Comparison of ENCODE assay signal across 14 mouse cellular contexts in the genomic region with DNA sequence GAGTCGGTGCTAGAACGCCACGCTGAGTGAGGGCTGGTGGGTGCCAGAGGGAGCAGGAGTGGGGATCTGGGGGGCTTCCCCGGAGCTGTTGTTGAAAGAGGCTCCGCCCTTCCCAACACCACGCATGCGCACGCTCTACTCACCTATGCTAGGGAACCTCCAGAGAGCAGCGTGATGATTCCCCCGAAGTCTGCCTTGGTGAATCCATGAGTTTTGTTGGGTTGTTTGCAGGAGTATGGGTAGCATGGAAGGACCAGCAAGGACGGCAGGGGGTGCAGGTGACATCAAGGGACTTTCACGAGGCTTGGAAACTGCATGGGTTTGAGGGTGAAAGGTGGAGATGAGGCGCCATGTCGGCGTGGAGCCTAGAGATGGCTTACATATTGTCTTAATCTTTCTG. TPM values are rescaled to one million over a fixed set of nuclear protein-coding genes. Genes with fewer than 3 reads are reported as not detected.
DNase-seq lines count a peak whose midpoint lies in the region; ATAC-seq lines count a peak whose summit lies in the region.
"Had no signal": no experiment of that assay in that cellular context is flagged by ENCODE, and none has a peak within 500 bp of the region (broad histone marks: within the 10 kb centered on the region; RNA-seq: fewer than 3 reads in every experiment).

No protein-coding gene starts in this region.

- peaks cover 30% of the 10 kb centered on the region for H3K79me2 ChIP-seq in macrophage (ENCODE audit: inconsistent target)

- H3K27me3 ChIP-seq in forebrain, embryonic 13.5 days: 0 out of 2 replicates have a peak, but pooled peaks cover 3% of the 10 kb centered on the region
- H3K27me3 ChIP-seq: hindbrain, embryonic 12.5 days had no signal

- no peak overlapping the region for H3K9ac ChIP-seq in forebrain, embryonic 13.5 days
- H3K9ac ChIP-seq: hindbrain, embryonic 12.5 days had no signal

- H3K4me3 ChIP-seq in macrophage (ENCODE audit: inconsistent target): peak overlapping the region; percentile 1; the same call in 1 of the 2 replicates
- H3K4me3 ChIP-seq in forebrain, embryonic 13.5 days: no peak overlapping the region
- H3K4me3 ChIP-seq: hindbrain, embryonic 12.5 days; myocyte had no signal

- H3K36me3 ChIP-seq in macrophage (ENCODE audit: inconsistent target): peaks cover 24% of the 10 kb centered on the region; the same call in 1 of the 2 replicates
- peaks cover 44% of the 10 kb centered on the region for H3K36me3 ChIP-seq in forebrain, embryonic 13.5 days (ENCODE audit: poor library complexity, severe bottlenecking)

- ATAC-seq in forebrain, embryonic 13.5 days: no peak

- no peak overlapping the region for H3K27ac ChIP-seq in macrophage
- no peak overlapping the region for H3K27ac ChIP-seq in forebrain, embryonic 13.5 days
- H3K27ac ChIP-seq: hindbrain, embryonic 12.5 days had no signal

- WGBS in macrophage (ENCODE audit: missing documents): 64% methylated on average over 14 of the region's 15 CpGs
- 86% methylated on average over 15 of the region's 15 CpGs for WGBS in forebrain, embryonic 13.5 days

- peak; percentile 92 for DNase-seq in heart, adult 11 months
- DNase-seq in heart, adult 9 months (ENCODE audit: low spot score in 2 of 2): no peak
- DNase-seq in spleen, adult 18-20 months: peak; percentile 17 to 47
- no peak for DNase-seq in spleen, adult 12 weeks (ENCODE audit: low spot score)
- DNase-seq in gastrocnemius, postnatal 4 days (ENCODE audit: low spot score in 2 of 2): no peak
- DNase-seq in cerebellum, adult 11-12 months: no peak
- DNase-seq: adrenal gland, adult 2 months; cerebellum, postnatal 25 days; right cerebral cortex, postnatal 25 days had no signal

- peaks cover 20% of the 10 kb centered on the region for H3K4me1 ChIP-seq in forebrain, embryonic 13.5 days

- H3K4me2 ChIP-seq in forebrain, embryonic 13.5 days: no peak overlapping the region
- H3K4me2 ChIP-seq: hindbrain, embryonic 12.5 days had no signal

- H3K9me3 ChIP-seq in forebrain, embryonic 13.5 days (replicated peaks): no peaks in the 10 kb centered on the region
- H3K9me3 ChIP-seq: hindbrain, embryonic 12.5 days had no signal

RNA-seq across cellular contexts. Expression of a gene that starts 3.2 kb away (rescaled TPM):
- 100 to 1,000 TPM in 1 of 26 experiments, 10 to 100 TPM in 25; 33.1 to 100 (median 57.5) TPM for total RNA-seq in macrophage (2018; cell fraction: chromatin; rRNA removed)
- 10 to 100 TPM; 11.1 to 35.6 (median 22.8) TPM for total RNA-seq in macrophage (2018; cell fraction: cytosol; rRNA removed)
- 10 to 100 TPM in 25 of 26 experiments, 1 to 10 TPM in 1; 8.2 to 51.2 (median 25.7) TPM for total RNA-seq in macrophage (2018; cell fraction: nucleus; rRNA removed)
- polyA plus RNA-seq in macrophage (2018): 23.5 to 46.2 TPM (median 34.0 TPM) in 3 replicates
- 181 and 193 TPM in 2 replicates for polyA plus RNA-seq in forebrain, embryonic 13.5 days (2015; fragmentation: Nextera tagmentation; extraction: Ambion mirVana)
- total RNA-seq in gastrocnemius, postnatal 4 days (2021): 10 to 100 TPM; 88.2 to 93.6 TPM

RNA-seq across cellular contexts. Expression of a gene that starts 3.3 kb away (rescaled TPM):
- total RNA-seq in macrophage (2018; cell fraction: chromatin; rRNA removed): 10 to 100 TPM in 2 of 26 experiments, 1 to 10 TPM in 24; 1.4 to 13.1 (median 4.6) TPM
- 1 to 10 TPM in 14 of 26 experiments, under 1 TPM in 12; 0.28 to 1.9 (median 1.2) TPM for total RNA-seq in macrophage (2018; cell fraction: cytosol; rRNA removed)
- total RNA-seq in macrophage (2018; cell fraction: nucleus; rRNA removed): 1 to 10 TPM in 23 of 26 experiments, under 1 TPM in 3; 0.46 to 7.9 (median 3.2) TPM
- 1.2 to 1.7 TPM (median 1.4 TPM) in 3 replicates for polyA plus RNA-seq in macrophage (2018)
- 9.4 and 9.7 TPM in 2 replicates for polyA plus RNA-seq in forebrain, embryonic 13.5 days (2015; fragmentation: Nextera tagmentation; extraction: Ambion mirVana)
- 1 to 10 TPM; 2.0 to 2.5 TPM for total RNA-seq in gastrocnemius, postnatal 4 days (2021)

RNA-seq across cellular contexts. Expression of a gene that starts 48.9 kb away (rescaled TPM):
- total RNA-seq in macrophage (2018; cell fraction: chromatin; rRNA removed): not detected
- not detected for total RNA-seq in macrophage (2018; cell fraction: cytosol; rRNA removed)
- total RNA-seq in macrophage (2018; cell fraction: nucleus; rRNA removed): not detected
- polyA plus RNA-seq in macrophage (2018): not detected in 3 replicates
- not detected in 2 replicates for polyA plus RNA-seq in forebrain, embryonic 13.5 days (2015; fragmentation: Nextera tagmentation; extraction: Ambion mirVana)
- total RNA-seq in gastrocnemius, postnatal 4 days (2021): not detected
- polyA plus RNA-seq: C2C12, myocyte had no signal

Comparison
In these comparisons a context has a peak if more than half of its experiments do, and no peak if none do; other contexts are left out.
1. DNase-seq: peak in heart, adult 11 months (single experiment) and spleen, adult 18-20 months (2 of 2); none in heart, adult 9 months (0 of 2), spleen, adult 12 weeks (single experiment), gastrocnemius, postnatal 4 days (0 of 2) and cerebellum, adult 11-12 months (single experiment).